Mouse (Mus musculus) CH12.LX (cell line): Measurements from ENCODE around the gene Ssh2.

Experiments used
- CTCF ChIP-seq, 2 experiments: IDR thresholded peaks in 1 of 2; conservative IDR thresholded peaks in 1 of 2; 2 replicates each; pipeline ENCODE4 v1.5.1; 2011 to 2012; ENCODE audit warnings: low read depth in 2 of 2, low read length in 2 of 2, improper control_type of control experiment in 1 of 2, inconsistent platforms in 1 of 2, mild to moderate bottlenecking in 1 of 2, moderate library complexity in 1 of 2
- ELF1 ChIP-seq: IDR thresholded peaks from 2 replicates; pipeline ENCODE4 v1.6.1; 2014; ENCODE audit warnings: low read depth, mild to moderate bottlenecking, inconsistent platforms, low read length, improper control_type of control experiment
- EP300 ChIP-seq: IDR thresholded peaks from 2 replicates; pipeline ENCODE4 v1.6.1; 2011; ENCODE audit warnings: low read length, improper control_type of control experiment
- GABPA ChIP-seq: IDR thresholded peaks from 2 replicates; pipeline ENCODE4 v1.6.1; 2012; ENCODE audit warnings: low read depth, low read length, improper control_type of control experiment, inconsistent platforms; ENCODE audit not compliant: insufficient replicate concordance
- HCFC1 ChIP-seq: IDR thresholded peaks from 2 replicates; pipeline ENCODE4 v1.6.1; 2012; ENCODE audit warnings: low read depth, mild to moderate bottlenecking, inconsistent platforms, low read length, improper control_type of control experiment
- MAFK ChIP-seq: IDR thresholded peaks from 2 replicates; pipeline ENCODE4 v1.6.1; 2011; ENCODE audit warnings: low read length, improper control_type of control experiment; ENCODE audit not compliant: insufficient replicate concordance
- MAX ChIP-seq: IDR thresholded peaks from 2 replicates; pipeline ENCODE4 v1.6.1; 2011; ENCODE audit warnings: low read length, improper control_type of control experiment
- POLR2A ChIP-seq: IDR thresholded peaks from 2 replicates; pipeline ENCODE4 v1.6.1; 2011; ENCODE audit warnings: low read depth, mild to moderate bottlenecking, improper control_type of control experiment, low read length
- POLR2AphosphoS2 ChIP-seq: IDR thresholded peaks from 2 replicates; pipeline ENCODE4 v1.6.1; 2011; ENCODE audit warnings: low read depth, low read length, improper control_type of control experiment
- RAD21 ChIP-seq: IDR thresholded peaks from 2 replicates; pipeline ENCODE4 v1.6.1; 2011; ENCODE audit warnings: low read depth, mild to moderate bottlenecking, low read length, improper control_type of control experiment, moderate library complexity
- SIN3A ChIP-seq: IDR thresholded peaks from 2 replicates; pipeline ENCODE4 v1.6.1; 2012; ENCODE audit warnings: low read length, improper control_type of control experiment, inconsistent platforms
- USF1 ChIP-seq: IDR thresholded peaks from 2 replicates; pipeline ENCODE4 v1.6.1; 2014; ENCODE audit warnings: low read depth, mild to moderate bottlenecking, inconsistent platforms, low read length, improper control_type of control experiment
- ZKSCAN1 ChIP-seq: IDR thresholded peaks from 2 replicates; pipeline ENCODE4 v1.6.1; 2012; ENCODE audit warnings: low read depth, inconsistent platforms, low read length, improper control_type of control experiment, borderline replicate concordance
- ZMIZ1 ChIP-seq: IDR thresholded peaks from 2 replicates; pipeline ENCODE4 v1.6.1; 2012; ENCODE audit warnings: low read depth, mild to moderate bottlenecking, inconsistent platforms, low read length, improper control_type of control experiment

GRCm38 (mm10) chr11:77242912-77243311 is 26.8 kb downstream of the Ssh2 start:
- TF ChIP-seq ELF1 (no peak), CTCF (conservative IDR thresholded peaks at IDR 0.05 in 1 of 2, IDR thresholded peaks at IDR 0.05 in 1 of 2; ENCODE audit: low read depth in 2 of 2, low read length in 2 of 2) (no peak), RAD21 (no peak), POLR2AphosphoS2 (no peak), USF1 (no peak), POLR2A (no peak), ZMIZ1 (no peak), SIN3A (no peak), GABPA (no peak), ZKSCAN1 (no peak), MAX (no peak), EP300 (no peak), HCFC1 (no peak), MAFK (no peak)
